8 mouse cellular contexts compared by ENCODE assay signal in genomic region chr8:107387861-107388260, GRCm38 (mm10). TPM values are rescaled to one million over a fixed set of nuclear protein-coding genes. Genes with fewer than 3 reads are reported as not detected.
DNase-seq lines count a peak whose midpoint lies in the region; ATAC-seq and TF ChIP-seq lines count a peak whose summit lies in the region.

No protein-coding gene starts in this region.

- no peak overlapping the region for H3K4me2 ChIP-seq in kidney, embryonic 15.5 days
- H3K4me2 ChIP-seq in liver, embryonic 14.5 days (ENCODE audit: low read depth) = no peak overlapping the region

- no peak overlapping the region for H3K27ac ChIP-seq in kidney, adult 2 months (ENCODE audit: insufficient read depth, low read depth, low read length)
- H3K27ac ChIP-seq in kidney, embryonic 15.5 days = no peak overlapping the region
- H3K27ac ChIP-seq in liver, embryonic 14.5 days = no peak overlapping the region

- TF ChIP-seq CTCF in kidney, adult 2 months (conservative IDR thresholded peaks at IDR 0.05; ENCODE audit: insufficient read depth, insufficient read length, low read depth, low read length) = peak; percentile 50
- peak; percentile 45 for TF ChIP-seq CTCF in E14TG2a.4 (conservative IDR thresholded peaks at IDR 0.05; ENCODE audit: low read length)
- TF ChIP-seq CTCF in liver, embryonic 14.5 days (IDR thresholded peaks at IDR 0.05; ENCODE audit: low read depth) = peak; percentile 46

- no peak for ATAC-seq in kidney, embryonic 15.5 days (replicated peaks; ENCODE audit: low FRiP score)
- ATAC-seq in liver, embryonic 14.5 days (ENCODE audit: insufficient read depth) = no peak

- no peak overlapping the region for H3K4me3 ChIP-seq in kidney, adult 2 months (ENCODE audit: insufficient read depth, low read depth, low read length)
- H3K4me3 ChIP-seq in kidney, embryonic 15.5 days (replicated peaks) = no peak overlapping the region
- no peak overlapping the region for H3K4me3 ChIP-seq in E14TG2a.4 (replicated peaks; ENCODE audit: low read length)
- no peak overlapping the region for H3K4me3 ChIP-seq in liver, embryonic 14.5 days (ENCODE audit: insufficient read depth in 1 of 2, low read depth in 2 of 2, low read length in 2 of 2)

- no peaks in the 10 kb centered on the region for H3K36me3 ChIP-seq in kidney, adult 2 months (ENCODE audit: control insufficient read depth, insufficient read depth, low read length)
- no peaks in the 10 kb centered on the region for H3K36me3 ChIP-seq in kidney, embryonic 15.5 days
- no peaks in the 10 kb centered on the region for H3K36me3 ChIP-seq in E14TG2a.4 (ENCODE audit: insufficient read depth, low read length)
- no peaks in the 10 kb centered on the region for H3K36me3 ChIP-seq in liver, embryonic 14.5 days (replicated peaks; ENCODE audit: control insufficient read depth, insufficient read depth, low read depth)

- TF ChIP-seq POLR2A in kidney, adult 2 months (IDR thresholded peaks at IDR 0.05; ENCODE audit: low read depth, low read length) = no peak

- 68% methylated on average over 5 of the region's 5 CpGs for WGBS in kidney, adult 2 months
- 71% methylated on average over 5 of the region's 5 CpGs for WGBS in kidney, embryonic 15.5 days
- WGBS in liver, embryonic 14.5 days (ENCODE audit: insufficient replicate concordance) = 59% methylated on average over 5 of the region's 5 CpGs

- H3K4me1 ChIP-seq in kidney, adult 2 months (ENCODE audit: control insufficient read depth, insufficient read depth, low read length) = peaks cover 17% of the 10 kb centered on the region
- H3K4me1 ChIP-seq in kidney, embryonic 15.5 days = peaks cover 3% of the 10 kb centered on the region
- H3K4me1 ChIP-seq in E14TG2a.4 (replicated peaks; ENCODE audit: low read depth, low read length) = peaks cover 14% of the 10 kb centered on the region
- H3K4me1 ChIP-seq in liver, embryonic 14.5 days (replicated peaks; ENCODE audit: control insufficient read depth in 2 of 2, insufficient read depth in 2 of 2, low read length in 1 of 2) = peaks cover 0 to 6% of the 10 kb centered on the region in 2 experiments; a peak in 2 of 4 replicates

- no peak overlapping the region for H3K9ac ChIP-seq in kidney, embryonic 15.5 days
- no peak overlapping the region for H3K9ac ChIP-seq in liver, embryonic 14.5 days (replicated peaks)

- peak; percentile 64 for DNase-seq in kidney, adult 2 months
- DNase-seq in 416B (ENCODE audit: low read depth) = peak; percentile 74
- DNase-seq in cerebellum, postnatal 36 days = peak; percentile 56 to 60
- DNase-seq in liver, embryonic 14.5 days (ENCODE audit: low read depth in 3 of 3, low spot score in 3 of 3) = peak in 2 of 3 experiments; percentile 18 to 24
- no peak for DNase-seq in left cerebral cortex, adult 9 months (ENCODE audit: low spot score in 2 of 2)
- no peak for DNase-seq in urinary bladder, postnatal 4 days (ENCODE audit: low spot score in 2 of 2)

- H3K9me3 ChIP-seq in kidney, embryonic 15.5 days (replicated peaks) = no peaks in the 10 kb centered on the region
- H3K9me3 ChIP-seq in E14TG2a.4 (ENCODE audit: low read length) = no peaks in the 10 kb centered on the region
- no peaks in the 10 kb centered on the region for H3K9me3 ChIP-seq in liver, embryonic 14.5 days (ENCODE audit: control insufficient read depth, low read length)

- TF ChIP-seq EP300 in liver, embryonic 14.5 days (IDR thresholded peaks at IDR 0.05; ENCODE audit: low read depth) = no peak

- no peaks in the 10 kb centered on the region for H3K27me3 ChIP-seq in kidney, adult 2 months (replicated peaks; ENCODE audit: control insufficient read depth, insufficient read depth, low read length)
- H3K27me3 ChIP-seq in kidney, embryonic 15.5 days = no peaks in the 10 kb centered on the region
- peaks cover 3% of the 10 kb centered on the region; the same call in 1 of the 2 replicates for H3K27me3 ChIP-seq in E14TG2a.4 (ENCODE audit: insufficient read depth, low read length)
- no peaks in the 10 kb centered on the region for H3K27me3 ChIP-seq in liver, embryonic 14.5 days (ENCODE audit: control insufficient read depth, insufficient read depth, low read length)

RNA-seq across cellular contexts. Expression of gene Nqo1, which starts 15.1 kb away (rescaled TPM):
- polyA plus RNA-seq in kidney, adult 2 months (2012; rRNA removed) = 41.0 and 42.9 TPM in 2 replicates
- 10.7 and 11.5 TPM in 2 replicates for polyA plus RNA-seq in kidney, embryonic 15.5 days (2015; fragmentation: Nextera tagmentation; extraction: Ambion mirVana)
- 6.6 and 6.9 TPM in 2 replicates for polyA plus RNA-seq in liver, embryonic 14.5 days (2012; rRNA removed)
- 15.1 and 19.0 TPM in 2 replicates for polyA plus RNA-seq in liver, embryonic 14.5 days (2014; fragmentation: Nextera tagmentation; extraction: Ambion mirVana)

RNA-seq across cellular contexts. Expression of gene Nob1, which starts 37.0 kb away (rescaled TPM):
- 23.1 and 25.6 TPM in 2 replicates for polyA plus RNA-seq in kidney, adult 2 months (2012; rRNA removed)
- 86.1 and 89.0 TPM in 2 replicates for polyA plus RNA-seq in kidney, embryonic 15.5 days (2015; fragmentation: Nextera tagmentation; extraction: Ambion mirVana)
- polyA plus RNA-seq in liver, embryonic 14.5 days (2012; rRNA removed) = 24.6 and 30.9 TPM in 2 replicates
- polyA plus RNA-seq in liver, embryonic 14.5 days (2014; fragmentation: Nextera tagmentation; extraction: Ambion mirVana) = 16.0 and 18.5 TPM in 2 replicates

RNA-seq across cellular contexts. Expression of gene Wwp2, which starts 48.3 kb away (rescaled TPM):
- 44.0 and 46.3 TPM in 2 replicates for polyA plus RNA-seq in kidney, adult 2 months (2012; rRNA removed)
- 42.0 and 50.4 TPM in 2 replicates for polyA plus RNA-seq in kidney, embryonic 15.5 days (2015; fragmentation: Nextera tagmentation; extraction: Ambion mirVana)
- 12.1 and 14.7 TPM in 2 replicates for polyA plus RNA-seq in liver, embryonic 14.5 days (2012; rRNA removed)
- polyA plus RNA-seq in liver, embryonic 14.5 days (2014; fragmentation: Nextera tagmentation; extraction: Ambion mirVana) = 28.0 and 33.7 TPM in 2 replicates

Comparison
In these comparisons a context has a peak if more than half of its experiments do, and no peak if none do; other contexts are left out.
1. DNase-seq: peak in kidney, adult 2 months (single experiment), 416B (single experiment), cerebellum, postnatal 36 days (2 of 2) and liver, embryonic 14.5 days (2 of 3); none in left cerebral cortex, adult 9 months (0 of 2) and urinary bladder, postnatal 4 days (0 of 2).
2. Peak in every context shown above with its lines, with median percentiles within 50 percentile points of each other: CTCF ChIP-seq.